Mouse (Mus musculus) cerebellum, postnatal 14 days (tissue): ENCODE data around the gene Ap1g2.
A peak's percentile ranks its signal among the peaks of the same experiment; 100 is the strongest.

ENCODE experiments used
- DNase-seq, 2 experiments: peaks; one replicate each; pipeline ENCODE4 v3.0.0; 2021; ENCODE audit warnings: mixed read lengths in 2 of 2

The Ap1g2 gene

DNA sequence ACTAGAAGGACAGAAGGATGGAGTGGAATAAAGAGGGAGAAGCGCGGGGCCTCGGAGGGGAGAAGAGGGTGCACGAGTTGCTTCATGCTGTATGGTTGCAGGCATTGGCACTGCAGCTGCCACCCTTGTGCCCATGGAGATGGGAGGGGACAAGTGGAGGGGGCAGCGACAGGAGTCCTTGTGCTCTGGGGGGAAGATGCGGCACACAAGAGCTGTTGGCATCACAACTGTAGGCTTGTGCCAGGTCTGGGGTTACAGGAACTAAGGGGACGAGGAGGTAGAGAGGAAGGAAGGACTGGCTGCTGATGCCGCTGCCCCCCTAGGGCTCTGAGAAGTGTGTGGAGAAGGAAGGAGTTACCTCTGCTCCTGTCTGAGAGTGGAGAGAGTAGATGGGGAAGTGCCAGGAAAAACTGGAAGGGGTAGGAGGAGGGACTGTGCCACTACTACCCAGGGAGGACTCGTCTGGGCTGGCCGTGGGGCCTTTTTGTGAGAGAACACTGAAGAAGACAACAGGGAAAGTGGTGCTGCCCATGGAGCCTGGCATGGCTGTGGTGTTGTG lies 52.1 kb downstream of the Ap1g2 start:
- DNase-seq: peak; percentile 88 to 89

DNA sequence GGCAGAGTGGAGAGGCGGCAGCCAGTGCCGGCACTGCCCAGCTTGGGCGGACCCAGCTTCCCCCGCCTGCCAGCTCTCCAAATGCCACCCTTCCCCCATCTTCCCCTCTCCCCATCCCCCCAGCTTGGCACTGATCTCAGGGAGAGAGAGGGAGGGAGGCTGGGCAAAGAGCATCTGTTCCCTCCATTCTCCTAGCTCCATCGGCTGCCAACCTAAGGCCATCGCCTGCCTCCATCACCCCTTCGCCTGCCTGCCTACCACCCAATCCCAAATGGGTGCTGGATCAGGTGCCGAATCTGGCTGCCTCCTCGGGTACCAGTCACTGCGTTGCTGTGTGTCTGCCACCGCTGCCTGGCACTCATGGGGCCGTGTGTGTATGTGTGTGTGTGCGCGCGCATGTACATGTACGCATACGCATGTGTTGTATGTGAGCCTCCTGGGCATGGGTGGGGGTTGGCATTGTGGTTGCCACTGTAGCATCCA lies 52.6 kb downstream of the Ap1g2 start:
- peak; percentile 97 to 99 for DNase-seq

DNA sequence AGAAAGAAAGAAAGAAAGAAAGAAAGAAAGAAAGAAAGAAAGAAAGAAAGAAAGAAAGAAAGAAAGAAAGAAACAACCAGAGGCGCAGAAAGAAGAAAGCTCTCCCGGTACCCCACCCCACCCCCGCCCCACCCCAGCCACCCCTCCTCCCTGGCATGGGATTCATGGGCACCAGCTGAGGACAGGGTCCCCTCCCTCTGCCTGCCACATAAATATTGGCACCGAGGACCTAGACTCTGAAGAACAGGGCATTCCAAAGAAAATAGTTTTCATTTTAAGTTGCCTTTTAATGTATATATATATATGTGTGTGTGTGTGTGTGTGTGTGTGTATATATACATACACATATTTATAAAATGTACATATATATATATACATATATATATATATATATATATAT lies 53.3 kb downstream of the Ap1g2 start:
- DNase-seq: peak; percentile 58 to 61

DNA sequence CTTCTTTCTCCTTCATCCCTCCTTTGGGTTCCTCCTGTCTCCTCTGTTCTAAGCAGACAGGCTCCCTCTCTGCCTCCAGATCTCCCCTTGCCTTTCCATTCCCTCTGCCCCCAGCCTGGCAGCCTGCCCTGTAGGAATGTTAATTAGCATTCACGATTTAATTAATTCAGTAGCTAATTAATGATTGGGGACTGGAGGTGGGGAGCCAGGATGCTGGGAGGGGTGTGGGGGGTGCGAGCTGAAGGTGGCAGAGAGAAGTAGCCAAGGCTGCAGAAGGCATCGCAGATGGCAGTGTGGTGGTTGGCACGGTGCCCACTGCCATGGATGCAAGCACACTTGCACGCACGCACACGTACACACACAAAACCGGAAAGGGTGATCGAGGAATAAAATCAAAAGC lies 53.9 kb downstream of the Ap1g2 start:
- peak; percentile 99 to 100 for DNase-seq
